Mouse (Mus musculus) heart, postnatal 0 days (tissue): ENCODE measurements at regions not wholly inside any gene's neighbourhood (a gene's known extent, or its start where the extent isn't known, plus 50 kb on each side); places are given as distances from the start of the nearest gene placed in this dataset.
A peak's percentile ranks its signal among the peaks of the same experiment; 100 is the strongest.

Experiments
- ATAC-seq: fragments of 200-750 bp; cut with Nextera tagmentation; 2 replicates; pipeline ENCODE4 v1.8.0; 2017; ENCODE audit warnings: low read depth, moderate number of reproducible peaks, moderate library complexity; ENCODE audit not compliant: insufficient read depth
- DNase-seq: peaks from one replicate; pipeline ENCODE4 v3.0.0-alpha.2; 2016; ENCODE audit warnings: low spot score
- H3K27ac ChIP-seq: fragments of 300-500 bp; sonication (generic); 2 replicates; pipeline ENCODE4 v1.5.1; 2014; ENCODE audit warnings: low read depth, mild to moderate bottlenecking
- H3K27me3 ChIP-seq: fragments of 300-500 bp; sonication (generic); 2 replicates; pipeline ENCODE4 v1.6.1; 2014; ENCODE audit warnings: low read length, mixed read lengths; ENCODE audit not compliant: control insufficient read depth, insufficient read depth
- H3K36me3 ChIP-seq: fragments of 300-500 bp; sonication (generic); replicated peaks from 2 replicates; pipeline ENCODE4 v1.6.1; 2014; ENCODE audit warnings: low read length, mixed read lengths; ENCODE audit not compliant: control insufficient read depth, insufficient read depth
- H3K4me1 ChIP-seq: fragments of 300-500 bp; sonication (generic); 2 replicates; pipeline ENCODE4 v1.6.1; 2014; ENCODE audit warnings: antibody characterized with exemption; ENCODE audit not compliant: control insufficient read depth, insufficient read depth
- H3K4me2 ChIP-seq: fragments of 300-500 bp; sonication (generic); 2 replicates; pipeline ENCODE4 v1.6.1; 2014; ENCODE audit warnings: low read depth, mild to moderate bottlenecking, low read length, moderate library complexity
- H3K4me3 ChIP-seq: fragments of 300-500 bp; sonication (generic); 2 replicates; pipeline ENCODE4 v1.5.1; 2014; ENCODE audit warnings: low read depth, low read length
- H3K9ac ChIP-seq: fragments of 300-500 bp; sonication (generic); replicated peaks from 2 replicates; pipeline ENCODE4 v1.6.1; 2014; ENCODE audit warnings: low read depth, low read length, mixed read lengths
- H3K9me3 ChIP-seq: fragments of 300-500 bp; sonication (generic); replicated peaks from 2 replicates; pipeline ENCODE4 v1.6.1; 2016; ENCODE audit warnings: low read length; ENCODE audit not compliant: control insufficient read depth
- CTCF ChIP-seq: IDR thresholded peaks from 2 replicates; pipeline ENCODE4 v1.5.1; 2016; ENCODE audit warnings: antibody characterized with exemption, control low read depth, low read depth
- EP300 ChIP-seq: IDR thresholded peaks from 2 replicates; pipeline ENCODE4 v1.6.1; 2016; ENCODE audit warnings: antibody characterized with exemption, low read depth
- WGBS: fragments of 180-500 bp; shearing (Covaris S2); extraction: QIAGEN DNeasy Blood & Tissue Kit; methylation state at CpG from one replicate; pipeline ENCODE4 v1.1.7; 2014; 5-methylcytosine and 5-hydroxymethylcytosine counted together

DNA sequence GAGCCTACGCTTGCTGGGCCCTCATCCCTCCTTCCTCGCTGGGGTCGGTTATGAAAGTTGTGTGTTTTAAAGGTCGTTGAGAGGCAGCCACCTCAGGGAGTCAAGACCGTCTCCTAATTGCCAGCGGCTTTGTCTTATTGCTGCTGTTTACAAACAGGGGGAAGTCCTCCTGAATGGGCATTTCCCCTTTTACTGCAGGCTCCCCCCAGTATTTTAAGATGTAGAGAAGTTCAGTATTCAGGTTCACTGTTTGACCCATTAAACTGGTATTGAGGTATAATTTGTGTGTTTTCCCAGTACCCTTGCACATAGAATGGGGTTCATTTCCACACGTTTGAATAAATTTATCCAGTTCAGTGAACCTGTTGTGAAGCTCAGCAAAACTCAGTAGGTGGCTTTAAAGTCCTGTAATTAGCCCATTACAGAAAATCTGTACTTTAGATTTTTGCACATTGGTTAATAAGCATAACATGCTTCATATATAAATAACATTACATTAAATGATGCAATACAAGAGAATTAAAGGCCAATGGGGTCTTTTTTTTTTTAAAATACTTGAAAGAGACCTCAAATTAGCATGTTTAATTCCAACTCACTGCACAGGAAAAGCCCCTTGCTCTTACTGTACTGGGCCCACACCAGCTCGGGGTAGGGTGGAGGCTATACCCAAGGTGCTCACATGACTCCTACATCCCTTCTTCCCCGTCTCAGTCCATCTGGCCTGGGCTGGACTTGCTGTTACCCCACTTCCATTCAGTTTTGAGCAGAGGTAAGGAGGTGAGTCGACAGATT is 63.7 kb downstream of the Nkx2-1 start:
- no peak overlapping the region for H3K4me2 ChIP-seq
- ATAC-seq (no peak), DNase-seq (no peak)
- H3K9ac ChIP-seq: no peak overlapping the region
- H3K9me3 ChIP-seq: no peaks in the 10 kb centered on the region
- no peak overlapping the region for H3K4me3 ChIP-seq
- no peaks in the 10 kb centered on the region for H3K27me3 ChIP-seq
- no peak overlapping the region for H3K27ac ChIP-seq
- no peaks in the 10 kb centered on the region for H3K4me1 ChIP-seq
- TF ChIP-seq EP300 (no peak), CTCF (no peak)
- WGBS: 66% methylated on average over 10 of the region's 10 CpGs
- H3K36me3 ChIP-seq: no peaks in the 10 kb centered on the region

- TF ChIP-seq EP300 (no peak), CTCF (no peak)
- Histone ChIP-seq H3K4me3 (no peak overlapping the region), H3K9ac (no peak overlapping the region), H3K36me3 (no peaks in the 10 kb centered on the region), H3K9me3 (no peaks in the 10 kb centered on the region), H3K27ac (no peak overlapping the region), H3K4me1 (no peaks in the 10 kb centered on the region), H3K4me2 (no peak overlapping the region), H3K27me3 (no peaks in the 10 kb centered on the region)
- ATAC-seq (no peak), DNase-seq (no peak)
- WGBS: 76% methylated on average over 10 of the region's 10 CpGs
Observed at GRCm38 (mm10) chr12:56470932-56471500, 65.7 kb downstream of the Nkx2-1 start.

- Histone ChIP-seq H3K9ac (no peak overlapping the region), H3K4me2 (peak overlapping the region; percentile 38), H3K27ac (no peak overlapping the region), H3K27me3 (0 out of 2 replicates have a peak, but pooled peaks cover 2% of the 10 kb centered on the region), H3K9me3 (no peaks in the 10 kb centered on the region), H3K36me3 (no peaks in the 10 kb centered on the region), H3K4me1 (no peaks in the 10 kb centered on the region), H3K4me3 (no peak overlapping the region)
- TF ChIP-seq EP300 (no peak), CTCF (no peak)
- WGBS: 11% methylated on average over 10 of the region's 10 CpGs
- DNase-seq (no peak), ATAC-seq (no peak)
Observed at GRCm38 (mm10) chr12:56459508-56460119, 77.1 kb downstream of the Nkx2-1 start.

- H3K4me2 ChIP-seq: peak overlapping the region; percentile 38
- no peak overlapping the region for H3K27ac ChIP-seq
- no peak overlapping the region for H3K9ac ChIP-seq
- H3K9me3 ChIP-seq: no peaks in the 10 kb centered on the region
- no peak overlapping the region for H3K4me3 ChIP-seq
- TF ChIP-seq CTCF (no peak), EP300 (no peak)
- 0 out of 2 replicates have a peak, but pooled peaks cover 2% of the 10 kb centered on the region for H3K27me3 ChIP-seq
- H3K36me3 ChIP-seq: no peaks in the 10 kb centered on the region
- no peaks in the 10 kb centered on the region for H3K4me1 ChIP-seq
- WGBS: 19% methylated on average over 16 of the region's 16 CpGs
- ATAC-seq (no peak), DNase-seq (no peak)
Observed at GRCm38 (mm10) chr12:56458665-56459507, 77.8 kb downstream of the Nkx2-1 start.

- WGBS: 61% methylated on average over 5 of the region's 5 CpGs
- H3K9ac ChIP-seq: no peak overlapping the region
- ATAC-seq (no peak), DNase-seq (no peak)
- no peaks in the 10 kb centered on the region for H3K4me1 ChIP-seq
- H3K27ac ChIP-seq: no peak overlapping the region
- TF ChIP-seq EP300 (no peak), CTCF (no peak)
- H3K27me3 ChIP-seq: 0 out of 2 replicates have a peak, but pooled peaks cover 2% of the 10 kb centered on the region
- H3K36me3 ChIP-seq: no peaks in the 10 kb centered on the region
- no peak overlapping the region for H3K4me2 ChIP-seq
- H3K4me3 ChIP-seq: no peak overlapping the region
- no peaks in the 10 kb centered on the region for H3K9me3 ChIP-seq
Observed at GRCm38 (mm10) chr12:56457951-56458350, 78.8 kb downstream of the Nkx2-1 start.
